Mouse (Mus musculus): ENCODE data around the gene Pigc. TPM values are rescaled to one million over a fixed set of nuclear protein-coding genes. Genes with fewer than 3 reads are reported as not detected.

Gene Pigc
- polyA plus RNA-seq, 1 experiment from 2014 or later, result 20.7 TPM

DNA sequence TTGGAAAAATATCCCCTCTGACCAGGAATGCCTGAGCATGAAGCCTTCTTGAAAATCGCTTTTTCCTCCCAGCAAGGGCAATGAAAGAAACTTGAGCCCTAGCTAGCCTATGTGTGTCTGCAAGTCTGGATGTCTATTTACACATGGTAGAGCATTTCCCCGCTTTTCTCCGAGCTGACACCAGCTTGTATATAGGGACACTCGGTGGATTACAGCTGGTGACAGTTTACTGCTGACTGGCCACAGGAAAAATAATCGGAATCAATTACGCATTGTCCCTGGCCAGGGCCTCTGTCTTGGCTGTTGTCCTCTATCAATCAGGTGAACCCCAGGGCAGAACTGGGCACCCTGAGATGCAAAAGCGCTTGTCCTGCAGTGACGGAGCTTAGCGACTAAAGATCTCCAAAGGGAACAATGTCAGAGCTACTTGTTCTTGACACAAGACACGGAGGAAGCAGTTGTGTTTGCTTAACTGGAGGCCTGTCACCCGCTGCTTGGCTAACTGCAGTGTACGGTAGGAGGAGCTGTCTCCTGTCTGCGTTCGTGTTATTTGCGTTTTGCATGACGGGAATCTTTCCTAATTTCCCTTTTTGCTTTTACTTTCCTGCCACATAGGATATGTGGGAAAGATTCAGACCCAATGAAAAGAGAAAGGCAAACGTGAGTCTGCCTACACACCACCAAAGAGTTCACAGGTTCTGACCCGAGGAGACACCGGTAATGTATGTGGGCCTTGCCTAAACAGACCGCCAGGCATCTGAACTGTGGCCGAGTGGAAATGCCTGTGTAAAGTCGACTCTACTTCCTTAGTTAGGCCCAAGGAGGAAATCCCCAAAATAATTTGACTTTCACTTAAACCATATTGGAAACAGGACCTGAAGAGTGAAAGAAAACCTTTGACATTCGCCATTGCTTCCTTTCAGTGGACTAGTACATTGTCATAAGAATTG is 36.1 kb downstream of the Pigc start:
- Histone ChIP-seq H3K4me1 (ENCODE audit: insufficient read depth) (peaks cover 8% of the 10 kb centered on the region; the same call in 1 of the 2 replicates), H3K27me3 (ENCODE audit: insufficient read depth, low read length) (no peaks in the 10 kb centered on the region), H3K36me3 (replicated peaks; ENCODE audit: insufficient read depth, low read length) (no peaks in the 10 kb centered on the region), H3K27ac (ENCODE audit: low read depth) (peak overlapping the region; percentile 77), H3K9me3 (ENCODE audit: low read length) (no peaks in the 10 kb centered on the region), H3K4me3 (ENCODE audit: low read depth, low read length) (peak overlapping the region; percentile 19), H3K4me2 (ENCODE audit: low read depth, low read length) (peak overlapping the region; percentile 49), H3K9ac (replicated peaks) (peak overlapping the region; percentile 28)
- ATAC-seq, result peak; percentile 88
- peak; percentile 64 for DNase-seq
- 26% methylated on average over 23 of the region's 23 CpGs for WGBS (ENCODE audit: insufficient replicate concordance)
- TF ChIP-seq EP300 (IDR thresholded peaks at IDR 0.05; ENCODE audit: low read depth), result no peak
- peak; percentile 72 for TF ChIP-seq CTCF (IDR thresholded peaks at IDR 0.05; ENCODE audit: low read depth)

DNA sequence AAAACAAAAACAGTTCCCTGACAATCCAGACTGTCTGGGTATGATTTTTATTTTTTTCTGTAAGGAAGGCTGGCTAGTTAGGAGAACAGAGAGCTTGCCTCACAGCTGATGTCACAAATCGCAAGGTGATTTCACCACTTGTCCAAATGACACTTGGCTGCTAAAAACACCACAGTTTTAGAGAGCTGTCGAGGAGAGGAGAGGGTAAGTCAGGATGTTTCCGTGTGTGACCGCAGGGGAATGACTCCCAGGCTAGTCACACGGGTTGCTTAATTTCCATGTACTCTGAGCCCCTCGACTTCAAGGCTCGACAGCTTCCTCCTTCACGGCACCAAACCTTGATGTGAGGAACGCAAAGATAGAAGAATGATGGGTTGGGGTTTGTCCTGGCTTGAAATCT is 37.1 kb downstream of the Pigc start:
- Histone ChIP-seq H3K27me3 (ENCODE audit: insufficient read depth, low read length) (no peaks in the 10 kb centered on the region), H3K4me3 (ENCODE audit: low read depth, low read length) (no peak overlapping the region), H3K9me3 (ENCODE audit: low read length) (no peaks in the 10 kb centered on the region), H3K4me1 (ENCODE audit: insufficient read depth) (peaks cover 6% of the 10 kb centered on the region; the same call in 1 of the 2 replicates), H3K9ac (replicated peaks) (no peak overlapping the region), H3K27ac (ENCODE audit: low read depth) (no peak overlapping the region), H3K4me2 (ENCODE audit: low read depth, low read length) (no peak overlapping the region), H3K36me3 (replicated peaks; ENCODE audit: insufficient read depth, low read length) (no peaks in the 10 kb centered on the region)
- peak; percentile 33 for DNase-seq
- WGBS (ENCODE audit: insufficient replicate concordance), result 54% methylated on average over 9 of the region's 9 CpGs
- TF ChIP-seq EP300 (IDR thresholded peaks at IDR 0.05; ENCODE audit: low read depth), result no peak
- peak; percentile 37 for ATAC-seq

DNA sequence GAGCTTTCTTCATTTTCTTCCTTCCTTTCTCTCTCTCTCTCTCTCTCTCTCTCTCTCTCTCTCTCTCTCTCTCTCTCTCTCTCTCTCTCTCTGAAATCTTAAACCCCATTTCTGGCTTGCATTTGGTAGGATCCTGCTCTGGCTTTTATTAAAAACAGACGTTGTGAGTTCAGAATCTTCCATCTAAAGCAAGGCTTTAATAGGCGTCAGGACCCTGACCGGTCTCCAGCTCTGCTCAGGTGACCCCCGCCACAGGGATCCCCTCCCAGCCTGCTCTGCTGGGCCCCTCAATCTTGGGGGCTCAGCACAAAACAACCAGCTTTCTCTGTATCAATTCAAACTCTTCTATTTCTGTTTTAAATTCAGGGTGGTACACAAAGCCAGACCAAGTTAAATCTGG is 39.2 kb downstream of the Pigc start:
- ATAC-seq (no peak), DNase-seq (no peak)
- Histone ChIP-seq H3K27ac (ENCODE audit: low read depth) (no peak overlapping the region), H3K4me3 (ENCODE audit: low read depth, low read length) (no peak overlapping the region), H3K9ac (replicated peaks) (no peak overlapping the region), H3K4me1 (ENCODE audit: insufficient read depth) (peaks cover 6% of the 10 kb centered on the region; the same call in 1 of the 2 replicates), H3K9me3 (ENCODE audit: low read length) (no peaks in the 10 kb centered on the region), H3K4me2 (ENCODE audit: low read depth, low read length) (no peak overlapping the region), H3K36me3 (replicated peaks; ENCODE audit: insufficient read depth, low read length) (no peaks in the 10 kb centered on the region), H3K27me3 (ENCODE audit: insufficient read depth, low read length) (no peaks in the 10 kb centered on the region)
- TF ChIP-seq EP300 (IDR thresholded peaks at IDR 0.05; ENCODE audit: low read depth) (no peak), CTCF (IDR thresholded peaks at IDR 0.05; ENCODE audit: low read depth) (no peak)
- WGBS (ENCODE audit: insufficient replicate concordance), result 67% methylated on average over 4 of the region's 4 CpGs

DNA sequence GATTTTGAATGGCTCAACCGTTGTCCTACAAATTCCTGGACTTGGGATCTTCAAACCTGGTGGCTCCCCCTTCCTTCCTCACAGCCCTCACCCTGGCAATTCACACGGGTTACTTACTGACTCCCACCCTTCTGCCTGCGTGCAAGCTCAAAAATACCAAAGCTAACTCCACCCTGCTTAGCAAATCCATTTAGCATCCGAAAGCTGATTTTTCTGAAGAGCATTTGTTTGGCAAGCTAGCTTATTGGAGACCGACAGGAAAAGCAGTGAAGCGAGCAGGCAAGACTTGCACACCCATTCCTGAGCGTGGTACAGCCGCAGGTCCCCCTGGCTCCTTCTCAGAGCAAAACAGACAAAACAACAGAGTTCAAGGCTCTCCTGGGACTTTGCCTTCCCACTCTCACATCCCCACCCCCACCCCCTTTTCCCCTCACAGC is 39.7 kb downstream of the Pigc start:
- Histone ChIP-seq H3K27ac (ENCODE audit: low read depth) (no peak overlapping the region), H3K4me1 (ENCODE audit: insufficient read depth) (peaks cover 6% of the 10 kb centered on the region; the same call in 1 of the 2 replicates), H3K9ac (replicated peaks) (no peak overlapping the region), H3K27me3 (ENCODE audit: insufficient read depth, low read length) (no peaks in the 10 kb centered on the region), H3K4me2 (ENCODE audit: low read depth, low read length) (no peak overlapping the region), H3K9me3 (ENCODE audit: low read length) (no peaks in the 10 kb centered on the region), H3K4me3 (ENCODE audit: low read depth, low read length) (no peak overlapping the region), H3K36me3 (replicated peaks; ENCODE audit: insufficient read depth, low read length) (no peaks in the 10 kb centered on the region)
- DNase-seq (no peak), ATAC-seq (no peak)
- no peak for TF ChIP-seq CTCF (IDR thresholded peaks at IDR 0.05; ENCODE audit: low read depth)
- TF ChIP-seq EP300 (IDR thresholded peaks at IDR 0.05; ENCODE audit: low read depth), result no peak
- WGBS (ENCODE audit: insufficient replicate concordance), result 56% methylated on average over 8 of the region's 8 CpGs

DNA sequence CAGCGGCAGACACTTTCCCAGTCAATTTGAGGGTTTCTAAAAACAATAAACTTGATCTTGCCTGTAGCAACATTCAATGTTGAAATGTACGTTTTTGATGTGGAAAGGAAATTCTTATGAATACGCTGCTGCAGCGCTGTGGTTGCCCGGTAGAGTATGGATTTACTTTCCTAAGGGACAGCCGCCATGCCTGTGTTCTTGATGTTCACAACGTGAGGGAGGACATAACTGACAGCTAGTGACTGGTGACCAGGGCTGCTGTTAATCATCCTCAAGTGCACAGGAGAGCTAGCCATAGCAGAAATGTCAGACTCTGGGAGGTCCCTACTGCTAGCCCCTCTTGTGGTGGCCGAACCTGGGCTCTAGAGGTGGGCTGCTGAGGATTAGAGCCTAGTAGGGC is 40.1 kb downstream of the Pigc start:
- no peak overlapping the region for H3K27ac ChIP-seq (ENCODE audit: low read depth)
- H3K9me3 ChIP-seq (ENCODE audit: low read length), result no peaks in the 10 kb centered on the region
- 74% methylated on average over 8 of the region's 8 CpGs for WGBS (ENCODE audit: insufficient replicate concordance)
- no peak overlapping the region for H3K4me3 ChIP-seq (ENCODE audit: low read depth, low read length)
- no peak overlapping the region for H3K4me2 ChIP-seq (ENCODE audit: low read depth, low read length)
- H3K9ac ChIP-seq (replicated peaks), result no peak overlapping the region
- TF ChIP-seq EP300 (IDR thresholded peaks at IDR 0.05; ENCODE audit: low read depth), result no peak
- TF ChIP-seq CTCF (IDR thresholded peaks at IDR 0.05; ENCODE audit: low read depth), result no peak
- DNase-seq (no peak), ATAC-seq (no peak)
- no peaks in the 10 kb centered on the region for H3K36me3 ChIP-seq (replicated peaks; ENCODE audit: insufficient read depth, low read length)
- H3K4me1 ChIP-seq (ENCODE audit: insufficient read depth), result peaks cover 4% of the 10 kb centered on the region; the same call in 1 of the 2 replicates
- no peaks in the 10 kb centered on the region for H3K27me3 ChIP-seq (ENCODE audit: insufficient read depth, low read length)

DNA sequence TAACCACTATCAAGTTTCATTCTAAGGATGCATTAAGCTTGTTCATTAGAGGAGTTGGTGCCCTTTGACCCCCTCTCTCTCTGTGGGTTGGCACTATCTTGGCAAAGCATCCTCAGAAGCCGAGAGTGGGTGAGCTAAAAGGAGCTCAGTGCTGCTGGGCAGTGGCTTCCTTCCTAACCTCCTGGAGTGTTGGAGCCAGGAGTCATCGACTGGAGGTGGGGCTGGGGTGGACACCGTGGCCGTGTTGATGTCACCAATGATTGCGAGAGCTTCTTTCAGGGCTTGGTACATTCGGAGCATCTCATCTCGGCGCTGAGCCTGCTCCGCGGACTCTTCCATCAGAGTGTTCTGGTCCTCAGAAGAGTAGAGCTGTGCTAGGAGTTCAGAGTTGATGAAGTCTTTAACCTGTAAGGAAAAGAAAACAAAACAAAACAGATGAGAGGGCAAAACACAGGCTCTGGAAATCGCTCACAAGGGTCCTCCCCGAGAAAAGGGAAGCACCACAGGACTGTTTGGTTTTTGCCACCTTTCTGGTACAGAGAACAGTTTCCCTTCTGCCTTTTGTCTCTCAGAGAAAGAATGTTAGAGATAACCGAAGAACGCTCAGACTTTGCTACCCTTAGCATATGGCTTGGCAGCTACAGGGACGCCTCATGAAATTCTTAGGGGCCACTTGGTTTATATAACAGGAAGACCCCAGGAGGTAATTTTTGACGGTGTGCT is 42.7 kb downstream of the Pigc start:
- 55% methylated on average over 16 of the region's 16 CpGs for WGBS (ENCODE audit: insufficient replicate concordance)
- no peak overlapping the region for H3K4me3 ChIP-seq (ENCODE audit: low read depth, low read length)

More for the DNA sequence above, 42.7 kb downstream of the Pigc start:
- ATAC-seq (no peak), DNase-seq (no peak)
- H3K9me3 ChIP-seq (ENCODE audit: low read length), result no peaks in the 10 kb centered on the region
- H3K27ac ChIP-seq (ENCODE audit: low read depth), result no peak overlapping the region
- H3K4me2 ChIP-seq (ENCODE audit: low read depth, low read length), result no peak overlapping the region
- no peaks in the 10 kb centered on the region for H3K27me3 ChIP-seq (ENCODE audit: insufficient read depth, low read length)
- H3K36me3 ChIP-seq (replicated peaks; ENCODE audit: insufficient read depth, low read length), result no peaks in the 10 kb centered on the region
- no peaks in the 10 kb centered on the region for H3K4me1 ChIP-seq (ENCODE audit: insufficient read depth)
- no peak overlapping the region for H3K9ac ChIP-seq (replicated peaks)
- TF ChIP-seq CTCF (IDR thresholded peaks at IDR 0.05; ENCODE audit: low read depth) (no peak), EP300 (IDR thresholded peaks at IDR 0.05; ENCODE audit: low read depth) (no peak)
